Mouse (Mus musculus): ENCODE data around the gene Spcs1.

DNA sequence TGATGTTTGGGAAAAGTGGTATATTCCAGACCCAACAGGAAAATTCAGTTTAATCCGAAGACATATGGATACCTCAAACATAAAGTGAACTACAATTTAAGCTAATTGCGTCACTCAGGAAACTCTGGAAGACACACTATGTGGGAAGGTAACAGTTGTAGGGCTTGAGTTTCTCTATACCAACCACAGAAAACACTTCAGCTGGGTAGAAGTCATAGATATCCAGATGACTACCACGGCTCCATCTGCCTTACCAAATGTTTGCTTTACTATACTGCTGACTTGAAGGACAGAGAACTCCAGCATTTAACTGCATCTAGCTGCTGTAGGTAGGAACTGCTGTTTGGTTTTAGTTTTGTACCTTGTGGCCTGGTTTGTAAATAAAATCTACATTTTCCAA lies 10.1 kb upstream of the Spcs1 start:
- TF ChIP-seq POLR2A (IDR thresholded peaks at IDR 0.05; ENCODE audit: insufficient read depth, low read depth, low read length) (no peak), CTCF (IDR thresholded peaks at IDR 0.05; ENCODE audit: insufficient read depth, low read depth, low read length) (no peak)

Measured in olfactory bulb, adult 2 months (tissue).